Mouse (Mus musculus) heart, postnatal 25 days (tissue): ENCODE data around the gene Arl4c. TPM values are rescaled to one million over a fixed set of nuclear protein-coding genes. Genes with fewer than 3 reads are reported as not detected.
A peak's percentile ranks its signal among the peaks of the same experiment; 100 is the strongest.

Experiments
- DNase-seq: peaks from one replicate; pipeline ENCODE4 v3.0.0; 2022; ENCODE audit warnings: low spot score
- intact Hi-C: fragments of 180-260 bp; cut with DNase I; formaldehyde crosslinking; loops from one replicate; pipeline ENCODE4 v1.15.1; 2025
- total RNA-seq, 2 experiments: library from RNA; stranded (reverse); gene quantifications; 2 replicates each; pipeline ENCODE4 v1.2.3; 2021

Gene Arl4c
- 1 to 10 TPM; 6.4 to 6.9 TPM for total RNA-seq

GRCm38 (mm10) chr1:88701870-88702661, at the start of gene Arl4c:
TSS of gene Arl4c (minus strand) at chr1:88702221.
- intact Hi-C loops, result loop anchor here (2.0 to 5.0 kb wide), 2 partner anchors 45 to 71 kb away; no protein-coding TSS in a partner anchor
- peak; percentile 79 for DNase-seq

DNA sequence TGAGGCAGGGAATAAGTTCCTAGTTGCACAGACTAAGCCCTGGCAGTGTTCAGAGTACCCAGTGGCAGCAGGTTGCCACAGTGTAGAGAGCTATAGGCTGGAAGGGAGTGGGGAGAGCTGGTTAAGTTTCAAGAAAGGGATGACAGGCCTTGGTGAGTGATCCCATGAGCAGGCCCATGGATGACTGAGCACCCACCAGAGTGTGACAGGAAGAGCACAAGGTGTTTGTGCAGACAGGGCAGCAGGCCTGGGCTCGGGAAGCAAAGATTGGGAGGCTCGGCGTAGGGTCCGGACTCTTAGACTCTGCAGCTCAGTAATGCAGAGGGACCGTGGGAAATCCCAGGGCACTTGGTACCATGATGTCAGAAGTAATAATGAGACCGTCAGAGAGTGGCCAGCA, 49.3 kb upstream of the Arl4c start:
- no peak for DNase-seq
- intact Hi-C loops, result no loop called here

GRCm38 (mm10) chr1:88750576-88750975, 48.6 kb upstream of the Arl4c start:
- DNase-seq, result no peak
- intact Hi-C loops, result no loop called here

DNA sequence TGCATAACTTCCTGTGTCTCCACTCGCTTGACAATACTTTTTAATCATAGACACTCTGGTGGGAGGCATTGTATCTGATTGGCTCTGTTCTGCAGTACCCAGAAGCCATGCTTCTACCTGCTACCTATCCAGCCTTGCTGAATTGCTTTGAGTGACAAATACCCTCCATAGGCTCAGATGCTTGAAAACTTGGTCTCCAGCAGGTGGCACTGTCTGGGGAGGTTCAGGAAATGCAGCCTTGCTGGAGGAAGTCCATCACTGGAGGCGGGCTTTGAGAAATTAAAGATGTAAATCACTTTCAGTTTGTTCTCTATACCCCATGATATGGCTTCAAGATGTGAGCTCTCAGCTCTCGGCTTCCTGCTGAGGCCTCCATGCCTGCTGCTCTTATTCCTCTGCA, 48.1 kb upstream of the Arl4c start:
- DNase-seq, result no peak
- intact Hi-C loops, result no loop called here

GRCm38 (mm10) chr1:88749106-88749505, 47.1 kb upstream of the Arl4c start:
- no peak for DNase-seq
- intact Hi-C loops, result loop anchor here (5.0 kb wide), 1 partner anchor 323 kb away; the partner anchor contains the start of gene Sh3bp4

- intact Hi-C loops, result loop anchor here (1.0 to 5.0 kb wide), 2 partner anchors 327 to 448 kb away; partner anchors contain the start of gene Sh3bp4
- DNase-seq, result peak; percentile 41
These were observed 43.2 kb upstream of the Arl4c start for GRCm38 (mm10) chr1:88745256-88745655.

GRCm38 (mm10) chr1:88744261-88744660, 42.2 kb upstream of the Arl4c start:
- no peak for DNase-seq

DNA sequence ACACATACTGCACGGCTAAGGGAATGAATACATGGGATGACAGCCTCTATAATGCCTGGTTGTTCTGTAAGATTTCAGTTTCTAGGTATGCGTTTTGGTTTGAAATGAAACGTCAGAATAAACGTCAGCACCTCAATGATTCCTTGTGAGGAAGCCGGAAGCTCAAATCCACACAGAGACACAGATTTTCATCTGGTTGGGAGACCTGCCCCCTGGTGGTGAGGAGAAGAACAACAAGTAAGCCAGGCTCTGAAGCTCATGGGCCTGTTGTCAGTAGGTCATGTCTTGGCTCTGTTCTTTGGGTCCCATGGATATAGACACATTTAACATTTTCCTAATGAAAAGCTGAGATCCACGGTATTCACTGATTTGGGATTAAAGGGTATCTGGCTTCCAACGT, 40.4 kb upstream of the Arl4c start:
- intact Hi-C loops, result loop anchor here (1.0 to 2.0 kb wide), 2 partner anchors 318 to 385 kb away; no protein-coding TSS in a partner anchor
- no peak for DNase-seq

More at GRCm38 (mm10) chr1:88744261-88744660, 42.2 kb upstream of the Arl4c start:
- intact Hi-C loops, result no loop called here

GRCm38 (mm10) chr1:88739546-88739945, 37.5 kb upstream of the Arl4c start:
- intact Hi-C loops, result no loop called here
- no peak for DNase-seq

GRCm38 (mm10) chr1:88738931-88739330, 36.9 kb upstream of the Arl4c start:
- intact Hi-C loops, result no loop called here
- no peak for DNase-seq

DNA sequence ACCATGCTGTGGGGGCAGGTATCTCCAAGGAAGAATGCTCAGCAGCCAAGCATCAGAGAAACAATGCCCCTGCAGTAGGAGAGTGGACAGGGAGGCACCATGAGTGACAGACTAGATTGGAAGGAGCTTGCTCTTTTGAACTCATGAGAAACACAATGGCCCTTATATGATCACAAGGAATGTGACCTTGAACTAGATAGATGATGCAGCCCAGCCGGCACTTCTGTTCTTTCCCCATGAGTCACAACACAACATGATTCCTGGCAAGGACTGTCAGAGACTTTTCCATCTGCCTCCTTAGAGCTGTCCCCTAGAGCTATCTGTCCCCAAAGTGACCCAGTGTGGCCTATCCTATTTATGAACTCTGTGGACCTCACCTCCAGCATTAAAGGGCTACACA, 27.5 kb upstream of the Arl4c start:
- DNase-seq, result no peak
- intact Hi-C loops, result no loop called here

DNA sequence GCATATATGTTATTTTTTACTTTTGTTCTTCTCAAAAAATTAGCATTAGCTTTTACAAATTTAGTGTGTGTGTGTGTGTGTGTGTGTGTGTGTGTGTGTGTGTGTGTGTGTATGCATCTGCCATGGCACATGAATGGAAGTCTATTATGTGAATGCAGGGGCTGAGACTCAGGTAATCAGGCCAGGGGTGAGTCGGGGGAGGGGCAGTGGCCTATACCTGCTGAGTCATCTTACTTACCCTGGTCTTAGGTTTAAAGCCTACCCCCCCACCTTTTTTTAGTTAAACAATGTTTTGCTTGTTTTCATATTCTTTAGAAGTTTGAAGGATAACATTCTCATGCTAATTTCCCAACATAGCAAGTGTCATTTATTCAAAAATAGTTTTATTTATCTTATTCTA, 25.3 kb upstream of the Arl4c start:
- intact Hi-C loops, result no loop called here
- DNase-seq, result no peak

GRCm38 (mm10) chr1:88725716-88726115, 23.7 kb upstream of the Arl4c start:
- intact Hi-C loops, result no loop called here
- DNase-seq, result no peak

DNA sequence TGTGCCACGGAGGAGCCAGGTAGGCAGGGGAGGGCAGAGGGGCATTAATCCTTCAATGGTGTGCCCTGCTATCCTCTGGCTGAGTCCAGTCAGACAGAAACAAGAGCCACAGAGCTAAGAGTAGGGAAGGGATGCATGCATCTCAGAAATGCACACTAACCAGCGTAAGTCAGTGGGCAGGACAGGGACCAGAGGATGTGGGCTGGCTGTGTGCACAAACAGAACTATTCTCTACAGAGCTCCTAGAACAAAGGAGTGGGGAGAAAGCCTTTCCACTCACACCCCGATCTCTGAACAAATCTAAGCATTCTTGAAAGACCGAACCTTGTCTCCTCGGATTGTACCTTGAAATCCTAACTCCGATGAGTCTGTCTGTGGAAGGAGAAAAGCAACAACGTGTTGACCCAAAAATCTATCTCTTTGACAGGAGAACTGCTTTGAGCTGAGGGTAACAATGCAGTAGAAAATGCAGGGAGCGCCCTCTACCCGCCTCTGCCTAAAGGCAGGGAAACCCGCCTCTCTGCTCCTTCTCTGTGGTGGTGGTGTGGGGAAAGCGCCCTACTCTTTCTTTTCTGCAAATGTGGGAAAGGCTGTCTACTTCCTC, 18.7 kb upstream of the Arl4c start:
- no peak for DNase-seq
- intact Hi-C loops, result no loop called here

- DNase-seq, result no peak
- intact Hi-C loops, result no loop called here
These were observed 16.5 kb upstream of the Arl4c start for GRCm38 (mm10) chr1:88718563-88718962.

GRCm38 (mm10) chr1:88717736-88718135, 15.7 kb upstream of the Arl4c start:
- no peak for DNase-seq
- intact Hi-C loops, result no loop called here

- DNase-seq, result no peak
- intact Hi-C loops, result no loop called here
These were observed 10.0 kb upstream of the Arl4c start for GRCm38 (mm10) chr1:88712011-88712410.

GRCm38 (mm10) chr1:88708646-88709305, 6.8 kb upstream of the Arl4c start:
- DNase-seq, result no peak
- intact Hi-C loops, result loop anchor here (5.0 kb wide), 1 partner anchor 351 kb away; no protein-coding TSS in a partner anchor

GRCm38 (mm10) chr1:88708191-88708590, 6.2 kb upstream of the Arl4c start:
- DNase-seq, result no peak
- intact Hi-C loops, result loop anchor here (5.0 kb wide), 1 partner anchor 351 kb away; no protein-coding TSS in a partner anchor

- DNase-seq, result no peak
- intact Hi-C loops, result loop anchor here (2.0 to 5.0 kb wide), 2 partner anchors 243 to 350 kb away; no protein-coding TSS in a partner anchor
These were observed 5.5 kb upstream of the Arl4c start for GRCm38 (mm10) chr1:88707536-88707935.
